Mouse (Mus musculus): ENCODE measurements around the gene Lipt1. TPM values are rescaled to one million over a fixed set of nuclear protein-coding genes. Genes with fewer than 3 reads are reported as not detected.

Gene Lipt1
- polyA plus RNA-seq (2012; rRNA removed): 8.1 and 8.5 TPM in 2 replicates

DNA sequence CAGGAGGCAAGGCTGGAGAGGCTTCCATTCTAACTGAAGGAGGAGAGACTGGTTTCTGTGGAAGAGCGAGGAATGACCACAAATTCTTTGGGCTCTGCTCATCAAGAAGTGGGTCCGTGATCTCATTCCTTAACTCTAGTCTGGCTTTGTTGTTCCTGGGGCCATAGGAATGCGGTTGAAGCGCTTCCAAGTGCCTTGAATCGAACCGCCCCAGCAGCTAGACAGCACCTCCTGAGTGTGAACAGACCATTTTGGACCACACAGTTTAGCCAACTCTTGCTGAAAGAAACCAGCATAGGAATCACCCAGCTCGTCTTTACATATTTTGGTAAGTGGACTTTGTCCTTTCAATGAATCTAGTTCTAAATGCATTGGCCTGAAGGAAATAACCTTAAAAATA lies at the start of gene Lipt1:
Gene Lipt1 (plus strand): TSS at position 35 of the 400 bp plus-strand sequence.
- Histone ChIP-seq H3K27ac (ENCODE audit: insufficient read depth, low read length) (peak within 1 kb of the TSS; percentile 47), H3K4me3 (ENCODE audit: insufficient read depth, low read length) (peak within 1 kb of the TSS; percentile 31), H3K4me1 (ENCODE audit: control insufficient read depth, insufficient read depth, low read length) (peaks cover 1% of the 10 kb centered on the region; the same call in 1 of the 2 replicates)
- TF ChIP-seq CTCF (IDR thresholded peaks at IDR 0.05; ENCODE audit: extremely low read depth, insufficient read depth, low read length) (no peak), POLR2A (IDR thresholded peaks at IDR 0.05; ENCODE audit: extremely low read depth, insufficient read depth, low read length) (no peak)

DNA sequence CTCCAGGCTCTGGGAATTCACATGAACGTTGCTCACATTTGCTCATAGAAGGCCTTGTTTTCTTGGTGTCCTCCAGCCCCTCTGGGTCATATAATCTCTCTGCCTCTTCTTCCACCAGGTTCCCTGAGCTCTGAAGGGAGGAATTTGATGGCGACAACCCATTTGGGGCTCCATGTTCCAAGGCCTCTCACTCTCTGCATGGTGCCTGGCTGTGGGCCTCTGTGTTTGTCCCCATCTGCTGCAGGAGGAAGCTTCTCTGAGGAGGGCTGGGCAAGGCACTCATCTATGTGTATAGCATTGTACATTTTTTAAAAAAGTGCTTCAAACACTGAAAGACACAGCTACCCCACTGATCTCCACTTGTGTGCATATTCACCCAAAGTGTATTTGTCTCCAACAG lies 39.9 kb upstream of the Lipt1 start:
- TF ChIP-seq CTCF (IDR thresholded peaks at IDR 0.05; ENCODE audit: extremely low read depth, insufficient read depth, low read length): no peak
- TF ChIP-seq POLR2A (IDR thresholded peaks at IDR 0.05; ENCODE audit: extremely low read depth, insufficient read depth, low read length): no peak
- H3K4me3 ChIP-seq (ENCODE audit: insufficient read depth, low read length): no peak overlapping the region
- H3K4me1 ChIP-seq (ENCODE audit: control insufficient read depth, insufficient read depth, low read length): no peaks in the 10 kb centered on the region
- H3K27ac ChIP-seq (ENCODE audit: insufficient read depth, low read length): no peak overlapping the region

DNA sequence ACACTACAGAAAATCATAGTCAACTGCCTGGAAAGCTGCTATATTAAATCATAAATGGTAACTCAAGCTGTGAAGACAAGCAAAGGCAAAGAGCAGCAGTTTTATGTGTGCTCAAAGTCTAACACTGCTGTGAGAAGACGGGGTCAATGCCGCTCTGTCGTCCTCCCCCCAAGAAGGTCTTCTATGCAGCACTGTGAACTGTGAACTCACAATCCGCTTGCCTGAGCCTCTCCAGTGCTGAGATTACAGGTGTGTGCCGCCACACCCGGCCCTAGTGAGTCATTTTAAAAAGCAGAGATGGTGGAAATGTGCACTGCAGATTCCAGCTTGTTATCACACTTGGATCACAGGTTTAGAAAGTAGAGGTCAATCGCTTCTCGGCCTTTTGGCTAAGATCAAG lies 24.7 kb upstream of the Lipt1 start:
- Histone ChIP-seq H3K4me1 (ENCODE audit: control insufficient read depth, insufficient read depth, low read length) (no peaks in the 10 kb centered on the region), H3K27ac (ENCODE audit: insufficient read depth, low read length) (no peak overlapping the region), H3K4me3 (ENCODE audit: insufficient read depth, low read length) (no peak overlapping the region)
- TF ChIP-seq CTCF (IDR thresholded peaks at IDR 0.05; ENCODE audit: extremely low read depth, insufficient read depth, low read length): no peak

DNA sequence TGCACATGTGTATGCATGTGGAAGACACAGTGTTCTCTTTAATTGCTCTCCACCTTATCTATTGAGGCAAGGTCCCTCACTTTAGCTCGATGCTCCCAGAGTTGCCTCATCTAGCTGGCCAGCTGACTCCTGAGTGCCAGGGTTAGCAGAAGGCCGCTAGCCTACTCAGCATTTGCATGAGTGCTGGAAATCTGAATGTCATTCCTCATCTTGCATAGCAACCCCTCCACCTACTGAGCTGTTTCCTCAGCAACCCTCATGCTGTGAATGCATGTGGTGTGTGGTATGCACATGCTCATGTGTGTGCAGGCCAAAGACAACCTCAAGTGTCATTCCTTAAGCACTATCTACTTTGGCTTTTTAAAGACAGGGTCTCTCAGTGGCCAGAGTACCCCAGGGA lies 20.8 kb upstream of the Lipt1 start:
- no peak overlapping the region for H3K4me3 ChIP-seq (ENCODE audit: insufficient read depth, low read length)
- TF ChIP-seq CTCF (IDR thresholded peaks at IDR 0.05; ENCODE audit: extremely low read depth, insufficient read depth, low read length) (no peak), POLR2A (IDR thresholded peaks at IDR 0.05; ENCODE audit: extremely low read depth, insufficient read depth, low read length) (no peak)
- H3K4me1 ChIP-seq (ENCODE audit: control insufficient read depth, insufficient read depth, low read length): no peaks in the 10 kb centered on the region
- no peak overlapping the region for H3K27ac ChIP-seq (ENCODE audit: insufficient read depth, low read length)

DNA sequence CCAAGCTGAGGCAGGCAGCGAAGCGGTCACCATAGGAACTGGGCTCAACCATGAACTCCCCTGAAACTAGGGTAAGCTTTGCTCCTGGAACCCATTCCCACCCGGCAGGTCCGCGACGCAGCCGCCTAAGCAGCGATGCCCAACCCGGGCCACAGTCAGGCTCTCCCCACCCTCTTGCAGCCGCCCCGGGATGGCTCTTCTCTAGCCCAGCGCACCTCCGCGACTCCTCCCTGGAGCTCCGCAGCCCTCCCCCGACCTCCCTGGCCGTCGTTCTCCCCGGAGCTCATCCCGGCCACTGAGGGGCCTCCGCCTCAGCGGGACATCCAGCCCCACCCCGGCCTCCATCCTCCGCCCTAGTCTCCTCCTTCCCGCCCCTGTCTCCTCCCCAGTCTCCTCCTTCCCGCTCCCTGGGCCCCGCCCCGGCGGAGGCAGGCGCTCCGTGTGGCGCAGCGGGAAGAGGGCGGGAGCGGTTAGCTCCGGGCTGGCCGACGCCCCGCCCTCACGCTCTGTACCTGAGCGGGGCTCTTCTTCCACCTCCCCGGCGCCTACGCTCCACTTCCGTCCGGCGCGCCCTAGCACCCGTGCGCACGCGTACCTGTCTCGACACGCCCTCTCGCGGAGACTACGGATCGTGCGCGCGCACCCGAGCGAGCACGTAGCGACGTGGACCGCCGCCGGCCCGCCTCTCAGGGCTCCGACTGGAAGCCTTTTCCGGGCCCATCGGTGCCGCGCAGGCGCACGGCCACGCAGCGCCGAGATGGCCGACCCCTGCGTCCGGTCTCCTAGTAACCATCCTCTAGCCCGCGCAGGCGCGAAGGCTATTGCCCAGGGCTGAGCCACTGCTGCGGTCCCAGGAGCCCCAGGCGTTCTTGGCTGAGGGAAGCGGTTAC lies 6.8 kb upstream of the Lipt1 start:
- Histone ChIP-seq H3K4me3 (ENCODE audit: insufficient read depth, low read length) (peak overlapping the region; percentile 52), H3K4me1 (ENCODE audit: control insufficient read depth, insufficient read depth, low read length) (no peaks in the 10 kb centered on the region), H3K27ac (ENCODE audit: insufficient read depth, low read length) (peak overlapping the region; percentile 88; the same call in 1 of the 2 replicates)
- TF ChIP-seq POLR2A (IDR thresholded peaks at IDR 0.05; ENCODE audit: extremely low read depth, insufficient read depth, low read length) (peak; percentile 98), CTCF (IDR thresholded peaks at IDR 0.05; ENCODE audit: extremely low read depth, insufficient read depth, low read length) (no peak)

DNA sequence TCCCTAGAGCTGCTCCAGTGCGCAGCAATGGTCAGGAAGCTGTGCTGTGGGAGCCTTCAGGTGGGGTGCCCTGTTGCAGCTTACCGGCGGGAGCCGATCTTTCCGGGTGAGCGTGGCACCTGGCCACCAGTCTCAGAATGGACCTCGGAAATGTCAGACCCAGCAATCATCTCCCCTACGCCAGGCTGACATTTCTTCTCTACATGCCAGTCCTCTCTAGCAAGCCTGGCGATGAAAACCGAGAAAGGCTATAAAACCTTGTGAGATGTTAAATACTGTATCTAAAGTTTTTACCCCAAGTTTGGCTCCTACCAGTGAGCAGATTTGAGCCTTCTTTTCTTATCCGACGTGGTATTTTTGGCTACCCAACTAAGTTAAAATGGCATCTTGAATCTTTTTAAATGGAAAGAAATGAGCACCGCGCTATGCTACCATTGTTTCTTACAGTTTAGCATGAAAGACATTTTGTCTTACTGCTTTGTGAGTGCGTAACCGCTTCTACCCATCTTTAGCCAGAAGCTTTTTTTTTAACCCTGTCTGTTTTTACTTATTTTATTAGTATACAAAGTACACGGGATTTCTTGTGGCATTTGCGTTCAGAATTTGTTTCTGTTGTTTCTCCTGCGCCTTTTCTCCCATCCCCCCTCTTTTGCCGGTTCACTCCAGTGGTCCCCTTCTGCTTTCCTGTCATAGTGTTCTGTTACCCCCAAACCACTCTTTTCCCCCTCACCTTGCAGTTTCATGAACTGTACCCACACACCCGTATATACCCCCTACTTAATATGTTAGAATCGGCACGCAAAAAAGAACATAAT lies 5.9 kb upstream of the Lipt1 start:
- Histone ChIP-seq H3K4me1 (ENCODE audit: control insufficient read depth, insufficient read depth, low read length) (no peaks in the 10 kb centered on the region), H3K4me3 (ENCODE audit: insufficient read depth, low read length) (peak overlapping the region; percentile 52), H3K27ac (ENCODE audit: insufficient read depth, low read length) (peak overlapping the region; percentile 88)
- TF ChIP-seq CTCF (IDR thresholded peaks at IDR 0.05; ENCODE audit: extremely low read depth, insufficient read depth, low read length) (no peak), POLR2A (IDR thresholded peaks at IDR 0.05; ENCODE audit: extremely low read depth, insufficient read depth, low read length) (no peak)

DNA sequence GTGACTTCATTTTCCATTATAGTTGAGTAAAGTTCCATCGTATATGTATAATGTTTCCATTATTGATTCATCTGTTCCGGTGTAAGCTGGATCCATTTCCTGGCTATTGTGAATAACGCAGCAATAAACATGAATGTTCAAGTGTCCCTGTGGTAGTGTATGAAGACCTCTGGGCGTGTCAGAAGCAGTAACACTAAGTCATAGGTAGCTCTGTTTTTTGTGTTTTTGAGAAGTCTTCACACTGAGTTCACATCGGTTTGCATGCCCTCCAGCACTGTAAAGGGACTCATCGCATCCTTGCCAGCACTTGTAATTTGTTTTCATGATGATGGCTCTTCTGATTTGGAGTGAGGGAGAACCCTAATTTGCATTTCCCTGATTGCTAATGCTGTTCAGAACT lies 5.3 kb upstream of the Lipt1 start, which contains the start of gene Tsga10:
Gene Tsga10 (minus strand): TSS at position 144 of the 400 bp plus-strand sequence.
- H3K27ac ChIP-seq (ENCODE audit: insufficient read depth, low read length): peak within 1 kb of the TSS; percentile 88
- H3K4me1 ChIP-seq (ENCODE audit: control insufficient read depth, insufficient read depth, low read length): no peaks in the 10 kb centered on the region
- peak within 1 kb of the TSS; percentile 52 for H3K4me3 ChIP-seq (ENCODE audit: insufficient read depth, low read length)
- TF ChIP-seq CTCF (IDR thresholded peaks at IDR 0.05; ENCODE audit: extremely low read depth, insufficient read depth, low read length): no peak
- no peak for TF ChIP-seq POLR2A (IDR thresholded peaks at IDR 0.05; ENCODE audit: extremely low read depth, insufficient read depth, low read length)

DNA sequence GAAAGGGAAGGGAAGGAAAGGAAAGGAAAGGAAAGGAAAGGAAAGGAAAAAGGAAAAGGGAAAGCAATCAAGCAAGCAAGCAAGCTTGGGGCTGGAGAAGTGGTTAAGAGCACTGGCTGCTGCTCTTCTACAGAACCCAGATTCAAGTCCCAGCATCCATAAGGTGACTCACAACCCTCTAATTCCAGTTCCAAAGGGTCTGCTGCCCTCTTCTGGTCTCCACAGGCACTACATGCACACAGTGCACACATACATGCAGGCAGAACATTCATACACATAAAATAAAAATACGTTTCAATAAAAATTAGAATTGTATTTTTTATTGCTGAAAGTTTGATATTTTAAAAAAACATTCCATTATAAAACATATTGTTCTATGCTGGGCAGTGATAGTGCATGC lies 4.5 kb upstream of the Lipt1 start:
- H3K4me3 ChIP-seq (ENCODE audit: insufficient read depth, low read length): no peak overlapping the region
- H3K4me1 ChIP-seq (ENCODE audit: control insufficient read depth, insufficient read depth, low read length): no peaks in the 10 kb centered on the region
- peak; percentile 54 for TF ChIP-seq CTCF (IDR thresholded peaks at IDR 0.05; ENCODE audit: extremely low read depth, insufficient read depth, low read length)
- TF ChIP-seq POLR2A (IDR thresholded peaks at IDR 0.05; ENCODE audit: extremely low read depth, insufficient read depth, low read length): no peak
- no peak overlapping the region for H3K27ac ChIP-seq (ENCODE audit: insufficient read depth, low read length)

DNA sequence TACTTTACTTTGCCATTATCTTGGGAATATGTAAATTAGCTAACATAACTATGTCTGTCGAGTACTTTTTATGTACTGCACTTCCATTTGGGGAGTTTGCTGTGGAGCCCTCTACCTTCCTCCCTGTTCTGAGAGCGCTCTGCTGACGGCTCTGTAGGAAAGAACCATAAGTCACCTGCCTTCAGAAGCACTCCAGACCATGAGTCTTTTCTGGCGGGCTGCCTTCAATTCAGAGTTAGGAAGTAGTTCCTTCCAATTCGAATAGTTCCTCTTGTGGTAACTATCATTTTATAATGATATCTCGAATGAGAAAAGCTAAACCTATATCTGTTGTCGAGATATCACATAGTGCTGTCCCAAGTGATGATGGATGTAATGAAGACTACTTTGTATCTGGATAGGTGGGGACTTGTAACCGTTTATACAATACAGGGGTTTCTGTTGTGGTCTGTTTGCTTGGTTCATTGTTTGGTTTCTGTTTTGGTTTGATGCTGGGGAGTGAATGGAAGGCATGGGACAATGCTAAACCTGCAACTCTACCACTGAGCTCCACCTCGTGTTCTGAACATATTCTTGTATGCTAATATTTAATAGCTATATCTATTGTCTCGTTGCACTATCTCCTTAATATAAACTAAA lies 3.7 kb upstream of the Lipt1 start:
- no peaks in the 10 kb centered on the region for H3K4me1 ChIP-seq (ENCODE audit: control insufficient read depth, insufficient read depth, low read length)
- TF ChIP-seq CTCF (IDR thresholded peaks at IDR 0.05; ENCODE audit: extremely low read depth, insufficient read depth, low read length) (no peak), POLR2A (IDR thresholded peaks at IDR 0.05; ENCODE audit: extremely low read depth, insufficient read depth, low read length) (no peak)
- no peak overlapping the region for H3K4me3 ChIP-seq (ENCODE audit: insufficient read depth, low read length)
- H3K27ac ChIP-seq (ENCODE audit: insufficient read depth, low read length): no peak overlapping the region

All from cortical plate, adult 2 months (tissue).